Mouse (Mus musculus): ENCODE data around the gene Prss53. TPM values are rescaled to one million over a fixed set of nuclear protein-coding genes. Genes with fewer than 3 reads are reported as not detected.
"Not testable (repeated sequence)": the region's sequence is repeated elsewhere in the genome, so short reads cannot be mapped to it uniquely, and the experiment has no call there.

Prss53 gene
- total RNA-seq, 1 experiment from 2014 or later, result 0.94 TPM

GRCm38 (mm10) chr7:127919290-127919689, 28.5 kb upstream of the Prss53 start:
- ATAC-seq (replicated peaks in 1 of 2; ENCODE audit: insufficient read depth in 1 of 2, low FRiP score in 2 of 2, low TSS enrichment in 1 of 2, low read depth in 1 of 2, poor library complexity in 2 of 2, severe bottlenecking in 2 of 2), result 0 out of 4 replicates have a peak, but pooled peaks of 1 of the 2 experiments have one; percentile 29

GRCm38 (mm10) chr7:127918203-127918602, 27.4 kb upstream of the Prss53 start:
- no peak for ATAC-seq (replicated peaks in 1 of 2; ENCODE audit: insufficient read depth in 1 of 2, low FRiP score in 2 of 2, low TSS enrichment in 1 of 2, low read depth in 1 of 2, poor library complexity in 2 of 2, severe bottlenecking in 2 of 2)

GRCm38 (mm10) chr7:127915293-127915692, 24.5 kb upstream of the Prss53 start:
- ATAC-seq (replicated peaks in 1 of 2; ENCODE audit: insufficient read depth in 1 of 2, low FRiP score in 2 of 2, low TSS enrichment in 1 of 2, low read depth in 1 of 2, poor library complexity in 2 of 2, severe bottlenecking in 2 of 2), result no peak

GRCm38 (mm10) chr7:127912938-127913337, 22.2 kb upstream of the Prss53 start:
- ATAC-seq (replicated peaks in 1 of 2; ENCODE audit: insufficient read depth in 1 of 2, low FRiP score in 2 of 2, low TSS enrichment in 1 of 2, low read depth in 1 of 2, poor library complexity in 2 of 2, severe bottlenecking in 2 of 2), result no peak

GRCm38 (mm10) chr7:127912190-127912871, 21.6 kb upstream of the Prss53 start, which contains the start of gene Kat8:
Gene Kat8, plus strand, starts transcription at chr7:127912516.
- peak; percentile 96 to 98 for ATAC-seq (replicated peaks in 1 of 2; ENCODE audit: insufficient read depth in 1 of 2, low FRiP score in 2 of 2, low TSS enrichment in 1 of 2, low read depth in 1 of 2, poor library complexity in 2 of 2, severe bottlenecking in 2 of 2)

GRCm38 (mm10) chr7:127908656-127909055, 17.9 kb upstream of the Prss53 start:
- no peak for ATAC-seq (replicated peaks in 1 of 2; ENCODE audit: insufficient read depth in 1 of 2, low FRiP score in 2 of 2, low TSS enrichment in 1 of 2, low read depth in 1 of 2, poor library complexity in 2 of 2, severe bottlenecking in 2 of 2)

GRCm38 (mm10) chr7:127907939-127908338, 17.2 kb upstream of the Prss53 start:
- ATAC-seq (replicated peaks in 1 of 2; ENCODE audit: insufficient read depth in 1 of 2, low FRiP score in 2 of 2, low TSS enrichment in 1 of 2, low read depth in 1 of 2, poor library complexity in 2 of 2, severe bottlenecking in 2 of 2), result no peak

- peak; percentile 87 for ATAC-seq (replicated peaks in 1 of 2; ENCODE audit: insufficient read depth in 1 of 2, low FRiP score in 2 of 2, low TSS enrichment in 1 of 2, low read depth in 1 of 2, poor library complexity in 2 of 2, severe bottlenecking in 2 of 2)
These were observed 13.4 kb upstream of the Prss53 start, which contains the start of gene Bckdk for GRCm38 (mm10) chr7:127903971-127904796. Gene Bckdk, plus strand, starts transcription at chr7:127904082.

GRCm38 (mm10) chr7:127901772-127902171, 11.0 kb upstream of the Prss53 start:
- no peak for ATAC-seq (replicated peaks in 1 of 2; ENCODE audit: insufficient read depth in 1 of 2, low FRiP score in 2 of 2, low TSS enrichment in 1 of 2, low read depth in 1 of 2, poor library complexity in 2 of 2, severe bottlenecking in 2 of 2)

- ATAC-seq (replicated peaks in 1 of 2; ENCODE audit: insufficient read depth in 1 of 2, low FRiP score in 2 of 2, low TSS enrichment in 1 of 2, low read depth in 1 of 2, poor library complexity in 2 of 2, severe bottlenecking in 2 of 2), result no peak
These were observed 9.2 kb upstream of the Prss53 start for GRCm38 (mm10) chr7:127899997-127900396.

GRCm38 (mm10) chr7:127898179-127898956, 7.6 kb upstream of the Prss53 start:
- no peak for ATAC-seq (replicated peaks in 1 of 2; ENCODE audit: insufficient read depth in 1 of 2, low FRiP score in 2 of 2, low TSS enrichment in 1 of 2, low read depth in 1 of 2, poor library complexity in 2 of 2, severe bottlenecking in 2 of 2)

GRCm38 (mm10) chr7:127897542-127897941, 6.8 kb upstream of the Prss53 start:
- no peak for ATAC-seq (replicated peaks in 1 of 2; ENCODE audit: insufficient read depth in 1 of 2, low FRiP score in 2 of 2, low TSS enrichment in 1 of 2, low read depth in 1 of 2, poor library complexity in 2 of 2, severe bottlenecking in 2 of 2)

- no peak; a peak in 1 of 4 replicates for ATAC-seq (replicated peaks in 1 of 2; ENCODE audit: insufficient read depth in 1 of 2, low FRiP score in 2 of 2, low TSS enrichment in 1 of 2, low read depth in 1 of 2, poor library complexity in 2 of 2, severe bottlenecking in 2 of 2)
These were observed 5.6 kb upstream of the Prss53 start for GRCm38 (mm10) chr7:127896384-127896783.

- not testable (repeated sequence) for ATAC-seq (replicated peaks in 1 of 2; ENCODE audit: insufficient read depth in 1 of 2, low FRiP score in 2 of 2, low TSS enrichment in 1 of 2, low read depth in 1 of 2, poor library complexity in 2 of 2, severe bottlenecking in 2 of 2)
These were observed 5.1 kb upstream of the Prss53 start for GRCm38 (mm10) chr7:127895891-127896290.

- ATAC-seq (replicated peaks in 1 of 2; ENCODE audit: insufficient read depth in 1 of 2, low FRiP score in 2 of 2, low TSS enrichment in 1 of 2, low read depth in 1 of 2, poor library complexity in 2 of 2, severe bottlenecking in 2 of 2), result peak; percentile 94 to 97
These were observed 4.7 kb upstream of the Prss53 start, which contains the start of the genes Gm21974 and Vkorc1 for GRCm38 (mm10) chr7:127895442-127895841. Gene Gm21974, minus strand, starts transcription at chr7:127895454. Gene Vkorc1, minus strand, starts transcription at chr7:127895617.

GRCm38 (mm10) chr7:127894480-127894879, 3.7 kb upstream of the Prss53 start:
- ATAC-seq (replicated peaks in 1 of 2; ENCODE audit: insufficient read depth in 1 of 2, low FRiP score in 2 of 2, low TSS enrichment in 1 of 2, low read depth in 1 of 2, poor library complexity in 2 of 2, severe bottlenecking in 2 of 2), result no peak

GRCm38 (mm10) chr7:127888821-127889220, 1.9 kb downstream of the Prss53 start:
- ATAC-seq (replicated peaks in 1 of 2; ENCODE audit: insufficient read depth in 1 of 2, low FRiP score in 2 of 2, low TSS enrichment in 1 of 2, low read depth in 1 of 2, poor library complexity in 2 of 2, severe bottlenecking in 2 of 2), result 0 out of 4 replicates have a peak, but pooled peaks of 1 of the 2 experiments have one; percentile 18
